Mouse (Mus musculus): ENCODE measurements at regions not wholly inside any gene's neighbourhood (a gene's known extent, or its start where the extent isn't known, plus 50 kb on each side); places are given as distances from the start of the nearest gene placed in this dataset.

GRCm38 (mm10) chr15:86971436-86971835 is 572.7 kb upstream of the Fam19a5 start:
- TF ChIP-seq GATA1 (IDR thresholded peaks at IDR 0.05; ENCODE audit: low read length), result no peak
- TF ChIP-seq TAL1 (IDR thresholded peaks at IDR 0.05; ENCODE audit: low read length), result no peak
